Mouse (Mus musculus) heart, adult 2 months (tissue): Measurements from ENCODE around the gene Clca4a.
"Not testable (repeated sequence)": the region's sequence is repeated elsewhere in the genome, so short reads cannot be mapped to it uniquely, and the experiment has no call there.

Experiments
- CTCF ChIP-seq: fragments of 200-600 bp; IDR thresholded peaks from 2 replicates; pipeline ENCODE4 v1.8.1; 2022; ENCODE audit warnings: antibody characterized with exemption, mild to moderate bottlenecking, moderate library complexity
- EP300 ChIP-seq: fragments of 200-500 bp; IDR thresholded peaks from 2 replicates; pipeline ENCODE4 v1.6.1; 2011; ENCODE audit warnings: low read depth, low read length, control low read depth; ENCODE audit not compliant: insufficient read depth
- POLR2A ChIP-seq: fragments of 200-500 bp; IDR thresholded peaks from 2 replicates; pipeline ENCODE4 v1.6.1; 2011; ENCODE audit warnings: mild to moderate bottlenecking, low read depth, low read length, control low read depth; ENCODE audit not compliant: insufficient read depth

DNA sequence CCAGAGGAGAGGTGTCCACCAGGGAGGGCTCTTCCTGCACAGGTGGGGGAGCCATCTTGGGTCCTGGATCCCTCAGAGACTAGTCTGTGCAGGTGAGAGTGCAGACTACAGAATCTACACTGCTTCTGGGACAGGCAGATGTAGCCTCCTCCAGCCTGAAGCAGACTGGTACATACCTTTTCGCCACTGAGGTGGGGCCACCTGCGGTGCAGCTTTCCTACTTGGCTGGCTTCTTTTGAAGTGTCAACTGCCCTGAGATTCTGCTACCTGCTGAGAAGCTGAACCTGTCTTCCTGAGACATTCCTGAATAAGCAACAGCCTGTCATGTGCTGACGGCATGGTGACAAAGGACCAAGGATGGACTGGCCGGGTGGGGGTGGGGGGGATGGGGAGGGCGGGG lies 27.5 kb downstream of the Clca4a start:
- not testable (repeated sequence) for TF ChIP-seq POLR2A, CTCF, EP300
